Mouse (Mus musculus) bone marrow, adult 2 months (tissue): Measurements from ENCODE around the gene F5. TPM values are rescaled to one million over a fixed set of nuclear protein-coding genes. Genes with fewer than 3 reads are reported as not detected.

Source experiments
- H3K27ac ChIP-seq: fragments of 200-500 bp; 2 replicates; pipeline ENCODE4 v1.5.1; 2012; ENCODE audit warnings: low read depth, mild to moderate bottlenecking, control low read depth, inconsistent platforms, low read length; ENCODE audit not compliant: control insufficient read depth, poor library complexity, insufficient read depth
- H3K4me1 ChIP-seq: fragments of 200-500 bp; 2 replicates; pipeline ENCODE4 v1.6.1; 2011; ENCODE audit warnings: low read length; ENCODE audit not compliant: control insufficient read depth, insufficient read depth
- H3K4me3 ChIP-seq: fragments of 200-500 bp; replicated peaks from 2 replicates; pipeline ENCODE3; 2011; ENCODE audit warnings: mild to moderate bottlenecking, low read depth, low read length, control low read depth; ENCODE audit not compliant: control insufficient read depth
- CTCF ChIP-seq: fragments of 200-500 bp; IDR thresholded peaks from 2 replicates; pipeline ENCODE4 v1.5.1; 2011; ENCODE audit warnings: low read length, control low read depth; ENCODE audit not compliant: control insufficient read depth, insufficient read depth
- POLR2A ChIP-seq: fragments of 200-500 bp; IDR thresholded peaks from 2 replicates; pipeline ENCODE4 v1.6.1; 2011; ENCODE audit warnings: low read depth, mild to moderate bottlenecking, control low read depth, low read length, borderline replicate concordance; ENCODE audit not compliant: control insufficient read depth
- WGBS: fragments of 180-500 bp; shearing (Covaris S2); methylation state at CpG from one replicate; pipeline ENCODE4 v1.1.7; 2018; 5-methylcytosine and 5-hydroxymethylcytosine counted together
- polyA plus RNA-seq: library from polyadenylated mRNA; stranded (reverse); fragments of >200 nt; gene quantifications from 2 replicates; pipeline ENCODE4 v1.2.4, GENCODE M21; 2011; ENCODE audit warnings: low replicate concordance; ENCODE audit not compliant: missing spikeins, insufficient read depth, insufficient read length

Gene F5
- polyA plus RNA-seq, 1 experiment: 21.8 TPM

GRCm38 (mm10) chr1:164120777-164121158 is 30.9 kb upstream of the F5 start:
- no peak overlapping the region for H3K4me3 ChIP-seq
- TF ChIP-seq CTCF: no peak
- TF ChIP-seq POLR2A: no peak
- 67% methylated on average over 3 of the region's 3 CpGs for WGBS

GRCm38 (mm10) chr1:164123836-164124235 is 27.8 kb upstream of the F5 start:
- no peak overlapping the region for H3K27ac ChIP-seq
- H3K4me3 ChIP-seq: no peak overlapping the region
- H3K4me1 ChIP-seq: peaks cover 1% of the 10 kb centered on the region; the same call in 1 of the 2 replicates
- 65% methylated on average over 3 of the region's 3 CpGs for WGBS
- TF ChIP-seq POLR2A (no peak), CTCF (no peak)

More at GRCm38 (mm10) chr1:164120777-164121158, 30.9 kb upstream of the F5 start:
- no peak overlapping the region for H3K27ac ChIP-seq
- peaks cover 1% of the 10 kb centered on the region; the same call in 1 of the 2 replicates for H3K4me1 ChIP-seq

- 71% methylated on average over 3 of the region's 3 CpGs for WGBS
Observed at GRCm38 (mm10) chr1:164130013-164130412, 21.6 kb upstream of the F5 start.

GRCm38 (mm10) chr1:164132609-164133008 is 19.0 kb upstream of the F5 start:
- TF ChIP-seq CTCF: no peak
- no peak for TF ChIP-seq POLR2A
- Histone ChIP-seq H3K27ac (no peak overlapping the region), H3K4me1 (peaks cover 3% of the 10 kb centered on the region; the same call in 1 of the 2 replicates), H3K4me3 (no peak overlapping the region)
- 74% methylated on average over 1 of the region's 1 CpGs for WGBS

More at GRCm38 (mm10) chr1:164130013-164130412, 21.6 kb upstream of the F5 start:
- Histone ChIP-seq H3K4me1 (peaks cover 1% of the 10 kb centered on the region; the same call in 1 of the 2 replicates), H3K27ac (no peak overlapping the region), H3K4me3 (no peak overlapping the region)
- no peak for TF ChIP-seq CTCF
- no peak for TF ChIP-seq POLR2A

- no peak overlapping the region for H3K4me3 ChIP-seq
- 47% methylated on average over 6 of the region's 6 CpGs for WGBS
- H3K27ac ChIP-seq: peak overlapping the region; percentile 12; the same call in 1 of the 2 replicates
- TF ChIP-seq CTCF (no peak), POLR2A (no peak)
- peaks cover 3% of the 10 kb centered on the region; the same call in 1 of the 2 replicates for H3K4me1 ChIP-seq
Observed at GRCm38 (mm10) chr1:164134101-164134500, 17.5 kb upstream of the F5 start.

GRCm38 (mm10) chr1:164135360-164135759 is 16.3 kb upstream of the F5 start:
- 2% methylated on average over 5 of the region's 5 CpGs for WGBS
- H3K4me3 ChIP-seq: no peak overlapping the region
- peaks cover 4% of the 10 kb centered on the region; the same call in 1 of the 2 replicates for H3K4me1 ChIP-seq
- TF ChIP-seq POLR2A: no peak
- no peak for TF ChIP-seq CTCF
- H3K27ac ChIP-seq: peak overlapping the region; percentile 80

GRCm38 (mm10) chr1:164135960-164136359 is 15.7 kb upstream of the F5 start:
- no peak overlapping the region for H3K4me3 ChIP-seq
- no peak for TF ChIP-seq CTCF
- TF ChIP-seq POLR2A: no peak

GRCm38 (mm10) chr1:164136636-164137035 is 15.0 kb upstream of the F5 start:
- Histone ChIP-seq H3K4me1 (peaks cover 4% of the 10 kb centered on the region; the same call in 1 of the 2 replicates), H3K27ac (peak overlapping the region; percentile 41; the same call in 1 of the 2 replicates), H3K4me3 (no peak overlapping the region)
- no peak for TF ChIP-seq CTCF
- no peak for TF ChIP-seq POLR2A
- WGBS: 43% methylated on average over 6 of the region's 6 CpGs

More at GRCm38 (mm10) chr1:164135960-164136359, 15.7 kb upstream of the F5 start:
- Histone ChIP-seq H3K27ac (peak overlapping the region; percentile 80; the same call in 1 of the 2 replicates), H3K4me1 (peaks cover 4% of the 10 kb centered on the region; the same call in 1 of the 2 replicates)
- 1% methylated on average over 11 of the region's 11 CpGs for WGBS

GRCm38 (mm10) chr1:164138365-164139130 is 13.1 kb upstream of the F5 start:
- Histone ChIP-seq H3K4me1 (peaks cover 3% of the 10 kb centered on the region; the same call in 1 of the 2 replicates), H3K27ac (no peak overlapping the region), H3K4me3 (no peak overlapping the region)
- 1% methylated on average over 5 of the region's 5 CpGs for WGBS
- no peak for TF ChIP-seq POLR2A
- peak; percentile 96 for TF ChIP-seq CTCF
